Mouse (Mus musculus) liver, embryonic 14.5 days (tissue): ENCODE results near the gene Fam49a.

Experiments used
- CTCF ChIP-seq: IDR thresholded peaks from 2 replicates; pipeline ENCODE4 v1.5.1; 2016; ENCODE audit warnings: antibody characterized with exemption, low read depth, control low read depth
- EP300 ChIP-seq: IDR thresholded peaks from 2 replicates; pipeline ENCODE4 v1.6.1; 2016; ENCODE audit warnings: antibody characterized with exemption, low read depth

DNA sequence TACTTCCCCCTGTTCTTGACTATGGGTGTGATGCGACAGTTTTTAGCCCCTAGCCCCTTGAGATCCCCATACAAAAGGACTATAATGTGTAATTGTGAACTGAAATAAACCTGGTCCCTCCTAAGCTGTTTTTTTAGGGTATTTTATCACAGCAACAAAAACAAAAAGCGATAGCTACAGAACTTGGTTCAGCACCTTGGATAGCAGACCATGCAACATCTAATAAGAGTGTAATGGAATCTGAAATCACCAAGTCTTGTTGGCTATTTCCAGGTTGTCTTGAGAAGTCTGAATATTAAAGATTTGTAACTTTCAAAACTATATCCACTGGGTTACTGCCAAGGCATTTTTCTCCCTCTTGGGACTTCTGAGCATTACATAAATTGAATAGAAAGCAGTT lies 117.1 kb downstream of the Fam49a start:
- no peak for TF ChIP-seq EP300
- no peak for TF ChIP-seq CTCF
